Mouse (Mus musculus) liver, embryonic 12.5 days (tissue): ENCODE data around the gene Bcl11a. TPM values are rescaled to one million over a fixed set of nuclear protein-coding genes. Genes with fewer than 3 reads are reported as not detected.
A peak's percentile ranks its signal among the peaks of the same experiment; 100 is the strongest.

Experiments
- ATAC-seq: fragments of 200-750 bp; cut with Nextera tagmentation; 2 replicates; pipeline ENCODE4 v1.8.0; 2017; ENCODE audit warnings: moderate number of reproducible peaks, mild to moderate bottlenecking, moderate library complexity
- H3K27ac ChIP-seq: fragments of 300-500 bp; sonication (generic); 2 replicates; pipeline ENCODE4 v1.5.1; 2016; ENCODE audit warnings: mild to moderate bottlenecking
- H3K27me3 ChIP-seq: fragments of 300-500 bp; sonication (generic); replicated peaks from 2 replicates; pipeline ENCODE4 v1.6.1; 2016; ENCODE audit warnings: mild to moderate bottlenecking, moderate library complexity
- H3K36me3 ChIP-seq: fragments of 300-500 bp; sonication (generic); 2 replicates; pipeline ENCODE4 v1.6.1; 2016; ENCODE audit warnings: mild to moderate bottlenecking, moderate library complexity
- H3K4me1 ChIP-seq: fragments of 300-500 bp; sonication (generic); 2 replicates; pipeline ENCODE4 v1.6.1; 2016
- H3K4me2 ChIP-seq: fragments of 300-500 bp; sonication (generic); 2 replicates; pipeline ENCODE4 v1.6.1; 2016; ENCODE audit warnings: mild to moderate bottlenecking, moderate library complexity
- H3K4me3 ChIP-seq: fragments of 300-500 bp; sonication (generic); 2 replicates; pipeline ENCODE4 v1.5.1; 2016; ENCODE audit warnings: mild to moderate bottlenecking, moderate library complexity
- H3K9ac ChIP-seq: fragments of 300-500 bp; sonication (generic); 2 replicates; pipeline ENCODE4 v1.6.1; 2016; ENCODE audit warnings: mild to moderate bottlenecking, moderate library complexity
- H3K9me3 ChIP-seq: fragments of 300-500 bp; sonication (generic); replicated peaks from 2 replicates; pipeline ENCODE4 v1.6.1; 2016; ENCODE audit warnings: mild to moderate bottlenecking, moderate library complexity
- whole genome bisulfite sequencing: fragments of 180-500 bp; shearing (Covaris S2); methylation state at CpG from one replicate; pipeline ENCODE4 v1.1.7; 2016; ENCODE audit not compliant: insufficient replicate concordance; 5-methylcytosine and 5-hydroxymethylcytosine counted together
- polyA plus RNA-seq: library from polyadenylated mRNA; unstranded; fragments of >200 nt; fragmentation: Nextera tagmentation; extraction: Ambion mirVana; gene quantifications from 2 replicates; pipeline ENCODE4 v1.2.1, GENCODE M21; 2016

The Bcl11a gene
- polyA plus RNA-seq, 1 experiment from 2014 or later: 53.4 TPM

GRCm38 (mm10) chr11:24148545-24148944 is 70.7 kb downstream of the Bcl11a start:
- Histone ChIP-seq H3K36me3 (peaks cover 70% of the 10 kb centered on the region), H3K9ac (peak overlapping the region; percentile 9; the same call in 1 of the 2 replicates), H3K4me3 (no peak overlapping the region), H3K27ac (peak overlapping the region; percentile 78), H3K27me3 (no peaks in the 10 kb centered on the region), H3K9me3 (no peaks in the 10 kb centered on the region), H3K4me2 (peak overlapping the region; percentile 5; the same call in 1 of the 2 replicates), H3K4me1 (peaks cover 76% of the 10 kb centered on the region)
- ATAC-seq: peak; percentile 78
- 33% methylated on average over 3 of the region's 3 CpGs for WGBS

- WGBS: 77% methylated on average over 9 of the region's 9 CpGs
- Histone ChIP-seq H3K4me1 (peaks cover 77% of the 10 kb centered on the region), H3K9me3 (no peaks in the 10 kb centered on the region), H3K4me3 (no peak overlapping the region), H3K27me3 (no peaks in the 10 kb centered on the region), H3K4me2 (no peak overlapping the region), H3K27ac (peak overlapping the region; percentile 78), H3K9ac (no peak overlapping the region), H3K36me3 (peaks cover 70% of the 10 kb centered on the region)
- ATAC-seq: no peak
These were observed 71.8 kb downstream of the Bcl11a start for GRCm38 (mm10) chr11:24149462-24150220.

GRCm38 (mm10) chr11:24152076-24152784 is 74.4 kb downstream of the Bcl11a start:
- 84% methylated on average over 7 of the region's 7 CpGs for WGBS
- no peak overlapping the region for H3K9ac ChIP-seq
- no peaks in the 10 kb centered on the region for H3K9me3 ChIP-seq
- ATAC-seq: no peak
- H3K4me3 ChIP-seq: no peak overlapping the region
- no peaks in the 10 kb centered on the region for H3K27me3 ChIP-seq
- H3K27ac ChIP-seq: no peak overlapping the region
- H3K4me2 ChIP-seq: no peak overlapping the region
- H3K36me3 ChIP-seq: peaks cover 71% of the 10 kb centered on the region
- peaks cover 65% of the 10 kb centered on the region for H3K4me1 ChIP-seq

GRCm38 (mm10) chr11:24153049-24153448 is 75.2 kb downstream of the Bcl11a start:
- Histone ChIP-seq H3K9ac (no peak overlapping the region), H3K4me2 (no peak overlapping the region), H3K4me1 (peaks cover 64% of the 10 kb centered on the region), H3K4me3 (no peak overlapping the region), H3K9me3 (no peaks in the 10 kb centered on the region), H3K36me3 (peaks cover 75% of the 10 kb centered on the region), H3K27ac (peak overlapping the region; percentile 18; the same call in 1 of the 2 replicates), H3K27me3 (no peaks in the 10 kb centered on the region)
- no peak for ATAC-seq
- 71% methylated on average over 10 of the region's 10 CpGs for WGBS

- H3K9ac ChIP-seq: no peak overlapping the region
- WGBS: 43% methylated on average over 9 of the region's 9 CpGs
- H3K36me3 ChIP-seq: peaks cover 84% of the 10 kb centered on the region
- no peak overlapping the region for H3K4me3 ChIP-seq
- no peaks in the 10 kb centered on the region for H3K9me3 ChIP-seq
- no peaks in the 10 kb centered on the region for H3K27me3 ChIP-seq
- H3K4me1 ChIP-seq: peaks cover 46% of the 10 kb centered on the region
- no peak for ATAC-seq
- H3K27ac ChIP-seq: no peak overlapping the region
- H3K4me2 ChIP-seq: no peak overlapping the region
These were observed 80.2 kb downstream of the Bcl11a start for GRCm38 (mm10) chr11:24158026-24158425.

- H3K9ac ChIP-seq: no peak overlapping the region
- H3K27ac ChIP-seq: peak overlapping the region; percentile 49; the same call in 1 of the 2 replicates
- ATAC-seq: no peak
- peaks cover 29% of the 10 kb centered on the region for H3K4me1 ChIP-seq
- H3K9me3 ChIP-seq: no peaks in the 10 kb centered on the region
- WGBS: 79% methylated on average over 2 of the region's 2 CpGs
- no peak overlapping the region for H3K4me3 ChIP-seq
- no peak overlapping the region for H3K4me2 ChIP-seq
- no peaks in the 10 kb centered on the region for H3K27me3 ChIP-seq
- peaks cover 85% of the 10 kb centered on the region for H3K36me3 ChIP-seq
These were observed 81.8 kb downstream of the Bcl11a start for GRCm38 (mm10) chr11:24159656-24160055.

- no peak for ATAC-seq
- Histone ChIP-seq H3K27ac (no peak overlapping the region), H3K9ac (no peak overlapping the region), H3K4me3 (no peak overlapping the region), H3K4me1 (peaks cover 21% of the 10 kb centered on the region), H3K9me3 (no peaks in the 10 kb centered on the region), H3K36me3 (peaks cover 85% of the 10 kb centered on the region), H3K27me3 (no peaks in the 10 kb centered on the region), H3K4me2 (no peak overlapping the region)
- WGBS: 83% methylated on average over 2 of the region's 2 CpGs
These were observed 83.6 kb downstream of the Bcl11a start for GRCm38 (mm10) chr11:24161458-24161857.

- H3K27me3 ChIP-seq: no peaks in the 10 kb centered on the region
- no peak overlapping the region for H3K4me3 ChIP-seq
- no peak overlapping the region for H3K27ac ChIP-seq
- 83% methylated on average over 7 of the region's 7 CpGs for WGBS
- no peak for ATAC-seq
- no peak overlapping the region for H3K9ac ChIP-seq
- H3K4me1 ChIP-seq: peaks cover 17% of the 10 kb centered on the region
- H3K36me3 ChIP-seq: peaks cover 87% of the 10 kb centered on the region
- no peak overlapping the region for H3K4me2 ChIP-seq
- H3K9me3 ChIP-seq: no peaks in the 10 kb centered on the region
These were observed 84.2 kb downstream of the Bcl11a start for GRCm38 (mm10) chr11:24162056-24162455.

GRCm38 (mm10) chr11:24163072-24163471 is 85.2 kb downstream of the Bcl11a start:
- peaks cover 84% of the 10 kb centered on the region for H3K36me3 ChIP-seq

GRCm38 (mm10) chr11:24164065-24164464 is 86.2 kb downstream of the Bcl11a start:
- peaks cover 75% of the 10 kb centered on the region for H3K36me3 ChIP-seq
- H3K27me3 ChIP-seq: no peaks in the 10 kb centered on the region
- peak; percentile 41; the same call in 1 of the 2 replicates for ATAC-seq
- no peak overlapping the region for H3K4me2 ChIP-seq
- H3K9ac ChIP-seq: no peak overlapping the region
- no peaks in the 10 kb centered on the region for H3K9me3 ChIP-seq
- H3K4me3 ChIP-seq: no peak overlapping the region
- 85% methylated on average over 26 of the region's 26 CpGs for WGBS
- no peak overlapping the region for H3K27ac ChIP-seq
- H3K4me1 ChIP-seq: 0 out of 2 replicates have a peak, but pooled peaks cover 4% of the 10 kb centered on the region

More at GRCm38 (mm10) chr11:24163072-24163471, 85.2 kb downstream of the Bcl11a start:
- Histone ChIP-seq H3K4me2 (no peak overlapping the region), H3K9ac (no peak overlapping the region), H3K4me1 (peaks cover 8% of the 10 kb centered on the region), H3K4me3 (no peak overlapping the region), H3K27ac (no peak overlapping the region), H3K27me3 (no peaks in the 10 kb centered on the region), H3K9me3 (no peaks in the 10 kb centered on the region)
- no peak for ATAC-seq
- 93% methylated on average over 8 of the region's 8 CpGs for WGBS

- H3K27ac ChIP-seq: no peak overlapping the region
- no peak; the same call in 1 of the 2 replicates for ATAC-seq
- peaks cover 48% of the 10 kb centered on the region for H3K36me3 ChIP-seq
- no peak overlapping the region for H3K9ac ChIP-seq
- H3K4me1 ChIP-seq: no peaks in the 10 kb centered on the region
- H3K4me2 ChIP-seq: no peak overlapping the region
- no peak overlapping the region for H3K4me3 ChIP-seq
- no peaks in the 10 kb centered on the region for H3K9me3 ChIP-seq
- 77% methylated on average over 5 of the region's 5 CpGs for WGBS
- H3K27me3 ChIP-seq: no peaks in the 10 kb centered on the region
These were observed 93.9 kb downstream of the Bcl11a start for GRCm38 (mm10) chr11:24171675-24172285.

- Histone ChIP-seq H3K4me1 (no peaks in the 10 kb centered on the region), H3K9ac (no peak overlapping the region), H3K4me2 (no peak overlapping the region), H3K4me3 (no peak overlapping the region), H3K9me3 (no peaks in the 10 kb centered on the region), H3K27me3 (no peaks in the 10 kb centered on the region), H3K36me3 (peaks cover 43% of the 10 kb centered on the region), H3K27ac (no peak overlapping the region)
- ATAC-seq: no peak
- 82% methylated on average over 17 of the region's 17 CpGs for WGBS
These were observed 94.7 kb downstream of the Bcl11a start for GRCm38 (mm10) chr11:24172585-24172984.
